Mouse (Mus musculus) midbrain, postnatal 0 days (tissue): ENCODE measurements around the gene Rassf1. TPM values are rescaled to one million over a fixed set of nuclear protein-coding genes. Genes with fewer than 3 reads are reported as not detected.

Experiments
- ATAC-seq: fragments of 200-750 bp; cut with Nextera tagmentation; 2 replicates; pipeline ENCODE4 v1.8.0; 2017; ENCODE audit warnings: moderate number of reproducible peaks, mild to moderate bottlenecking, moderate TSS enrichment, moderate library complexity; ENCODE audit not compliant: low FRiP score
- DNase-seq: peaks from one replicate; pipeline ENCODE4 v3.0.0-alpha.2; 2015; ENCODE audit warnings: low spot score
- H3K27ac ChIP-seq: fragments of 300-500 bp; sonication (generic); 2 replicates; pipeline ENCODE4 v1.5.1; 2014; ENCODE audit warnings: low read depth, mild to moderate bottlenecking, low read length, mixed read lengths
- H3K27me3 ChIP-seq: fragments of 300-500 bp; sonication (generic); 2 replicates; pipeline ENCODE4 v1.6.1; 2014; ENCODE audit warnings: low read length, control low read depth, mixed read lengths; ENCODE audit not compliant: insufficient read depth
- H3K36me3 ChIP-seq: fragments of 300-500 bp; sonication (generic); 2 replicates; pipeline ENCODE4 v1.6.1; 2014; ENCODE audit warnings: low read length, control low read depth, mixed read lengths; ENCODE audit not compliant: insufficient read depth
- H3K4me1 ChIP-seq: fragments of 300-500 bp; sonication (generic); 2 replicates; pipeline ENCODE4 v1.6.1; 2014; ENCODE audit warnings: mild to moderate bottlenecking, control low read depth, antibody characterized with exemption, low read length, mixed read lengths; ENCODE audit not compliant: insufficient read depth
- H3K4me2 ChIP-seq: fragments of 300-500 bp; sonication (generic); 2 replicates; pipeline ENCODE4 v1.6.1; 2014; ENCODE audit warnings: low read depth, mild to moderate bottlenecking, low read length, mixed read lengths; ENCODE audit not compliant: poor library complexity, severe bottlenecking
- H3K4me3 ChIP-seq: fragments of 300-500 bp; sonication (generic); 2 replicates; pipeline ENCODE4 v1.5.1; 2014; ENCODE audit warnings: low read depth, mild to moderate bottlenecking, low read length, moderate library complexity
- H3K9ac ChIP-seq: fragments of 300-500 bp; sonication (generic); replicated peaks from 2 replicates; pipeline ENCODE4 v1.6.1; 2014; ENCODE audit warnings: mild to moderate bottlenecking, low read length, moderate library complexity, mixed read lengths; ENCODE audit not compliant: poor library complexity, severe bottlenecking
- H3K9me3 ChIP-seq: fragments of 300-500 bp; sonication (generic); 2 replicates; pipeline ENCODE4 v1.6.1; 2016; ENCODE audit warnings: low read length, control low read depth
- CTCF ChIP-seq: IDR thresholded peaks from 2 replicates; pipeline ENCODE4 v1.5.1; 2016; ENCODE audit warnings: antibody characterized with exemption, mild to moderate bottlenecking
- WGBS: fragments of 180-500 bp; shearing (Covaris S2); extraction: QIAGEN DNeasy Blood & Tissue Kit; methylation state at CpG from one replicate; pipeline ENCODE4 v1.1.7; 2014; 5-methylcytosine and 5-hydroxymethylcytosine counted together
- polyA plus RNA-seq: library from polyadenylated mRNA; unstranded; fragments of >200 nt; fragmentation: Nextera tagmentation; extraction: Ambion mirVana; gene quantifications from 2 replicates; pipeline ENCODE4 v1.2.1, GENCODE M21; 2015
- total RNA-seq: library from RNA; depleted of rRNA; stranded (reverse); fragments of >200 nt; gene quantifications from 2 replicates; pipeline ENCODE4 v1.2.3, GENCODE M21; 2014

Rassf1 gene
- total and polyA plus RNA-seq, 2 experiments from 2014 or later = 21.1 to 33.4 TPM

DNA sequence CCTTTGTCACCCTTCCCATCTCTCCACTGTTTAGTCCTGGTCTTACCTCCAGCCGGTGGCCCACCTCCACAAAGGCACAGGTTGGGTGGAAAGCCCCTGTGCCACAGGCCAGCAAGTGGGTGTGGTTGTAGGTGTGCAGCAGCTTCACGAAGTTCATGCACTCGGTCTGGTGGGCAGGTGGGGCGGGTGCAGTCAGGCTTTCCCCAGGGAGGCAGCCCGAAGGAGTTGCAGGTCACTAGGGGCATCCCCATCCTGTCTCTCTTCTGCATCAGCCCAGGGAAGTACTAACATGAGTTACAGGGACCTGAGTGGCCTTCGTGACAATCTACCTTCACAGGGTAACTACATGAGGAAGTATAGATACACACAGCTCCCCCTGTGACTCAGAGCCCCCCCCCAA is 51.9 kb downstream of the Rassf1 start:
- Histone ChIP-seq H3K27ac (no peak overlapping the region), H3K9ac (no peak overlapping the region), H3K4me2 (no peak overlapping the region), H3K4me3 (no peak overlapping the region), H3K36me3 (no peaks in the 10 kb centered on the region), H3K27me3 (no peaks in the 10 kb centered on the region), H3K9me3 (no peaks in the 10 kb centered on the region), H3K4me1 (no peaks in the 10 kb centered on the region)
- ATAC-seq (no peak), DNase-seq (no peak)
- 83% methylated on average over 6 of the region's 6 CpGs for WGBS
- no peak for TF ChIP-seq CTCF

- WGBS = 45% methylated on average over 23 of the region's 23 CpGs
- Histone ChIP-seq H3K9me3 (no peaks in the 10 kb centered on the region), H3K27me3 (no peaks in the 10 kb centered on the region), H3K4me2 (no peak overlapping the region; the same call in 1 of the 2 replicates), H3K4me3 (no peak overlapping the region), H3K4me1 (no peaks in the 10 kb centered on the region), H3K9ac (no peak overlapping the region), H3K36me3 (no peaks in the 10 kb centered on the region), H3K27ac (no peak overlapping the region)
- ATAC-seq (no peak), DNase-seq (no peak)
- TF ChIP-seq CTCF = no peak
Measured at GRCm38 (mm10) chr9:107605041-107605661, 53.8 kb downstream of the Rassf1 start.

- Histone ChIP-seq H3K4me1 (peaks cover 4% of the 10 kb centered on the region; the same call in 1 of the 2 replicates), H3K27me3 (no peaks in the 10 kb centered on the region), H3K36me3 (no peaks in the 10 kb centered on the region), H3K4me2 (no peak overlapping the region), H3K4me3 (no peak overlapping the region), H3K9ac (no peak overlapping the region), H3K27ac (no peak overlapping the region), H3K9me3 (no peaks in the 10 kb centered on the region)
- no peak for TF ChIP-seq CTCF
- no peak for ATAC-seq
- WGBS = 36% methylated on average over 9 of the region's 9 CpGs
- no peak for DNase-seq
Measured at GRCm38 (mm10) chr9:107606591-107606990, 55.2 kb downstream of the Rassf1 start.

DNA sequence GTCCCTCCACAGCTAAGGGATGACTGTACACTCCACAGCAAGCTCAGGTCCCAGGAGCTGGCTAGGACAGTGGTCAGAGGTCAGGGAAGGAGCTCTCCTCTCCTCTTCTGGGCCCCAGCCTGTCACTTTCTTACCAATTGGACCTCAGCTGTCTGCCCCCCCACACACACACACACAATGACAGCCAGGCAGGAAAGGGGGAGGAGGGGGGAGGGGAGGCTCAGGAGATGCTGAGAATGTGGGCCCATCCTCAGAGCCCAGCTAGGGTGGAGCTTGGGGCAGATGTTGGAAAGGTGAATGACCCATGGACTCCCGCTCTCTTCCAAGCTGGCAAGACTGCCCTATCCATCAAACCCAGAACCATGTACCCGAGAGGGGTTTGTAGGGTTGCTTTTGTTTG is 55.7 kb downstream of the Rassf1 start:
- WGBS = 80% methylated on average over 2 of the region's 2 CpGs
- no peak for TF ChIP-seq CTCF
- no peak for DNase-seq
- Histone ChIP-seq H3K9ac (no peak overlapping the region), H3K27ac (no peak overlapping the region), H3K27me3 (no peaks in the 10 kb centered on the region), H3K9me3 (no peaks in the 10 kb centered on the region), H3K4me2 (no peak overlapping the region), H3K4me3 (no peak overlapping the region), H3K36me3 (no peaks in the 10 kb centered on the region), H3K4me1 (peaks cover 8% of the 10 kb centered on the region)
- no peak for ATAC-seq

DNA sequence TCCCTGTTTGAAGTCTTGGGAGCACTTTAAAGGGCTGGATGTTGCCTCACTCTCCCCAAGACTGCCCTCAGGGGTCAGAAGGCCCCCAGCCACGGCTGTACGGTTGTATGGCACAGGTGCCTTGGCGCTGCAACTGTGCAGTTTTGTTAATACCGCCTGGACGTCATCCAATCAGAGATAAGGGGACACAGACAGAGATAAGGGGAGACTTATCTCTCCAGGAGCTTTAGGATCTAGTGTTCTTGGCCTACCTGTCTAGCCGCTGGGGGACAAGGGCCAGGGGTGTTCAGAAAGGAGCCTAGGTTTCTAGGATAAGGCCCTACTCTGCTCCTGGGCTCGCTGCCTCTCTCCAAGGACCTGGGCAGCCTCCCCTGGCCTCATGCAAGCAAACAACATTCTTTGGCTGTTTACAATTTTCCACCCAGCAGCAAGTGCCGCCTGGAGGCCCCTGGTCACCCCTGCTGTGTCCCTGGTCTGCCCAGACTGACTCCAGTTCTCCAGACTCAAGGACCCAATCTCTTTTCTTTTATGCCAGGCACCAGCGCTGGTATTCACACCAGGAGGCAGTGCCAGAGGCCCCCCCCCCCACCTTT is 56.4 kb downstream of the Rassf1 start:
- no peak for TF ChIP-seq CTCF
- Histone ChIP-seq H3K27me3 (no peaks in the 10 kb centered on the region), H3K9ac (no peak overlapping the region), H3K4me3 (no peak overlapping the region), H3K9me3 (no peaks in the 10 kb centered on the region), H3K4me2 (no peak overlapping the region), H3K36me3 (no peaks in the 10 kb centered on the region), H3K27ac (no peak overlapping the region), H3K4me1 (peaks cover 9% of the 10 kb centered on the region)
- DNase-seq (no peak), ATAC-seq (no peak)
- WGBS = 62% methylated on average over 9 of the region's 9 CpGs

- Histone ChIP-seq H3K27me3 (no peaks in the 10 kb centered on the region), H3K4me2 (no peak within 1 kb of the TSS), H3K4me1 (peaks cover 9% of the 10 kb centered on the region), H3K36me3 (no peaks in the 10 kb centered on the region), H3K9ac (no peak within 1 kb of the TSS), H3K27ac (no peak within 1 kb of the TSS), H3K4me3 (no peak within 1 kb of the TSS), H3K9me3 (no peaks in the 10 kb centered on the region)
- WGBS = 47% methylated on average over 12 of the region's 12 CpGs
- ATAC-seq (no peak), DNase-seq (no peak)
- TF ChIP-seq CTCF = no peak
Measured at GRCm38 (mm10) chr9:107608741-107609432, 57.5 kb downstream of the Rassf1 start, which contains the start of gene Sema3b. Sema3b (minus strand) TSS chr9:107609229.
